Mouse (Mus musculus): ENCODE data around the gene Rbm19.

DNA sequence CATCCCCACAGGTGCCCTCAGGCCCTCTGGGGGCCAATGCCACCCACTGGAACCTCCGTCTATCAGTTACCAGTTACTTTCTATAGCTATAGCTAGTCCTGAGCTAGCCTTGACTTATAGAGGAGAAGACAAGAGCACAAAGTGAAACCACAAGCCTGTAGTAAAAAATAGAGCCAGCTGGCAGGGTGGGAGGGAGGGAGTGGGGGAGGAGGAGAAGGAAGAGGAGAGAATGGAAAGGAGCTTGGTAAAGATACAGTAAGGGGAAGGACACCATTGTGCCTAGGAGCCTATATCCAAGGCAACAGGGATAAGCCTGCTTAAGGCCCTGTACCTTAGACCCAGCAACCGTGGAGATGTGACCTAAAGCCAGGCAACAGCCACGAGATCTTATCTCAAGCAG is 40.9 kb downstream of the Rbm19 start:
- TF ChIP-seq GATA1 (IDR thresholded peaks at IDR 0.05; ENCODE audit: borderline replicate concordance, low read length) (no peak), FLI1 (IDR thresholded peaks at IDR 0.05; ENCODE audit: low read length) (no peak)

Measured in megakaryocyte, embryonic 14.5 days (primary cell).